Mouse (Mus musculus) myocyte (in vitro differentiated cells): Measurements from ENCODE around the gene B630019K06Rik.

Experiments
- E2F4 ChIP-seq: IDR thresholded peaks from one replicate; pipeline ENCODE4 v1.6.1; 2011; ENCODE audit warnings: mild to moderate bottlenecking, control low read depth, moderate library complexity; ENCODE audit not compliant: insufficient read depth
- MYOD1 ChIP-seq, 3 experiments: IDR thresholded peaks; one replicate each; pipeline ENCODE4 v1.6.1; 2011; ENCODE audit warnings: control low read depth in 2 of 3, low read depth in 2 of 3, mild to moderate bottlenecking in 2 of 3, moderate library complexity in 1 of 3; ENCODE audit not compliant: insufficient read length in 2 of 3, control insufficient read depth in 1 of 3
- MYOG ChIP-seq, 3 experiments: IDR thresholded peaks; one replicate each; pipeline ENCODE4 v1.6.1; 2011; ENCODE audit warnings: control low read depth in 2 of 3, low read depth in 2 of 3, mild to moderate bottlenecking in 2 of 3; ENCODE audit not compliant: insufficient read length in 2 of 3, control insufficient read depth in 1 of 3, insufficient read depth in 1 of 3
- POLR2A ChIP-seq: IDR thresholded peaks from one replicate; pipeline ENCODE4 v1.6.1; 2011; ENCODE audit warnings: low read depth, mild to moderate bottlenecking, control low read depth, moderate library complexity; ENCODE audit not compliant: insufficient read length
- REST ChIP-seq: IDR thresholded peaks from one replicate; pipeline ENCODE4 v1.6.1; 2011; ENCODE audit warnings: mild to moderate bottlenecking, control low read depth, moderate library complexity; ENCODE audit not compliant: insufficient read depth, insufficient read length
- SRF ChIP-seq: IDR thresholded peaks from one replicate; pipeline ENCODE4 v1.6.1; 2011; ENCODE audit warnings: low read depth; ENCODE audit not compliant: control insufficient read depth, insufficient read length
- TCF12 ChIP-seq: IDR thresholded peaks from one replicate; pipeline ENCODE4 v1.6.1; 2011; ENCODE audit warnings: mild to moderate bottlenecking, control low read depth; ENCODE audit not compliant: poor library complexity, insufficient read depth, severe bottlenecking

DNA sequence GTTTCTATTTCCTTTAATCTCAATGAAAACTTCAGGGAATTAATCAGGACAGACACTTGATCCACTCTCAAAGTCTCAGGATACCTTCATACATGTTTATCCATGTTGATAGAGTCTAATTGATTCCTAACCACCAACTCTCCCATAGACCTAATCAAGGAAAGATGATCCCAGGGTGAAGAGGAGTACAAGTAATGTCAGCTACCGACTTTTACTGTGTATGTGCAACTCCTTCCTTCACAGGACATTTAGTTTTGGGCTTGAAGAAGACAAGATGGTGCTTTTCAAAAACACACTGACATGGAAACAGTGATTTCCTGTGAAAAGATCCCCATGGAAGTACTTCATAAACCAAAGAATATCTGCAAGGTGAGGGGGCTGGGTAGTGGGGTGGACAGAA lies 48.5 kb upstream of the B630019K06Rik start, which contains the start of gene Gm6592:
- TF ChIP-seq MYOG (IDR thresholded peaks at IDR 0.05; ENCODE audit: control insufficient read depth in 1 of 3, insufficient read depth in 1 of 3, insufficient read length in 2 of 3, low read depth in 2 of 3), result no peak
- TF ChIP-seq POLR2A, result no peak
- TF ChIP-seq REST, result no peak
- no peak for TF ChIP-seq TCF12
- no peak for TF ChIP-seq SRF
- TF ChIP-seq MYOD1 (IDR thresholded peaks at IDR 0.05; ENCODE audit: control insufficient read depth in 1 of 3, insufficient read length in 2 of 3, low read depth in 2 of 3), result no peak
- no peak for TF ChIP-seq E2F4
